Mouse (Mus musculus): ENCODE measurements at regions not wholly inside any gene's neighbourhood (a gene's known extent, or its start where the extent isn't known, plus 50 kb on each side); places are given as distances from the start of the nearest gene placed in this dataset.

GRCm38 (mm10) chr10:91583204-91583603 lies 402.1 kb upstream of the Tmpo start:
- DNase-seq (ENCODE audit: low read depth) = no peak

GRCm38 (mm10) chr10:91580959-91581358 lies 399.8 kb upstream of the Tmpo start:
- DNase-seq (ENCODE audit: low read depth) = no peak

DNA sequence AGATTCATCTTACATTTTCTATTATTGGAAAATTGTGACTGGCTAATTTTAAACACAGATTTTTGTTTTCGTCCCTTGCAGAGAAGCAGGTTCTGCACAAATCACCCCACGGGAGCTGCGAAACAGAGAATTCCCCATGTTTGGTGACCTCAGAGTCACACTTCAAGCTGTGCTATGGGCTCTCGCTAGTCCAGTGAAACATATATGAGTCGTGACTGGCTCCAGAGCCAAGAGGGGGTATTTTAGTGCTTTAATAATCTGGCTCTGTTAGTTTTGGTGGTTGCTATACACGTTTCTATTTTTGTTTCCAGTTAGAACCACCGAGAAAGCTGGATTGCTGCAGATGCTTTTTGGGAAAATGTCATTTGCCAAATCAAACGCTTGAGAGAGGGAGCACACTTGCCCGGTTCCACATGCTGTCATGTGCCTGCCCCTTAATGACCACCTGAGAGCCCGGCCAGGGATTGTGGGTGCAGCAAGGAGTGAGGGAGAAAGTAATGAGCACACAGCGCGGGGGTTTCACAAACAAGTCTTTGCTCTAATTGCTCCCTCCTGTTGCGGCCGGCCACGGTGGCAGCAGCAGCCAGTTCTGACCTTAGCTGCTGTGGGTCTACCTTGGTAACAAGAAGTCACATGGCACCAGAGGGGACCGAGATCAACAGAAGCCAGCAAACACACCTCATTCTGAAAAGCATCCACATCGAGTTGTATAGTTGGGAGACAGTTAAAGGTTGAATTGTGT lies 394.4 kb upstream of the Tmpo start:
- DNase-seq (ENCODE audit: low read depth) = no peak

- DNase-seq (ENCODE audit: low read depth) = no peak
Measured at GRCm38 (mm10) chr10:91572796-91573195, 391.7 kb upstream of the Tmpo start.

DNA sequence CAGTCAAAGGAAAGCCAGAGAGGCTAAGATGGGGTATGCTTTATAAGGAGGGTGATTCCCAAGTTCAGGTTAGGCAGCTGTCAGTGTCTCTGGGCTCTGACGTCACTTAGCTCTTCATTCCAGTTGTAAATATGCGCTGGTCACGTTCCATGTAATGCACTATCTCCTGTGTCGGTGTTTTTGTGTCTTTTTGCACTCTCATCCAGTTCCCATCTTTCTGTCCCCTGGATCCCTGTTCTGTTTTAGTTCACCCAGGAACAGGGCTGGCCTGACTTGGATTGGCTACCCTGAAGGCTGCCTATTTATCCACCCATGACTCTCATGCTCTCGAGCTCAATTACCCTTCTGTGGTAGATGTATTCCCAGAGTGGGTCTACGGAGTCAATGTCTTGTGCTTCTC lies 387.9 kb upstream of the Tmpo start:
- no peak for DNase-seq (ENCODE audit: low read depth)

GRCm38 (mm10) chr10:91566116-91566774 lies 385.1 kb upstream of the Tmpo start:
- DNase-seq (ENCODE audit: low read depth) = no peak

DNA sequence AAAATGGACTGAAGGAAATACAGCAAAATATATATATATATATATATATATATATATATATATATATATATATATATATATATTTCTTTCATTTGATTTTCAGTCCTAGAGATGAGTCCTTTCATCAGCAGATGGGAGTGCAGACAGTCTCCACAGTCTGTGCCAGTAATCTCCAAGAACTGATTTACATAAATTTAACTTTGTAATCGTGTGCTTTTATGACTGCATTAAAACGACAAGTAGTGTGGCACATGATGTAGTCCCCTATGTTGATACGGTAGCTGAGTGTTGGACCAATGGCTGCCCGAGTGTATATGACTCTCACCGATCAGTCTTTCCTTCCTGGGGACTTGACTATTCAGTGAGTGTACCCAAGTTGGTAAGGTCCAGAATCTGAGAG lies 378.2 kb upstream of the Tmpo start:
- no peak for DNase-seq (ENCODE audit: low read depth)

GRCm38 (mm10) chr10:91548071-91548470 lies 367.0 kb upstream of the Tmpo start:
- no peak for DNase-seq (ENCODE audit: low read depth)

DNA sequence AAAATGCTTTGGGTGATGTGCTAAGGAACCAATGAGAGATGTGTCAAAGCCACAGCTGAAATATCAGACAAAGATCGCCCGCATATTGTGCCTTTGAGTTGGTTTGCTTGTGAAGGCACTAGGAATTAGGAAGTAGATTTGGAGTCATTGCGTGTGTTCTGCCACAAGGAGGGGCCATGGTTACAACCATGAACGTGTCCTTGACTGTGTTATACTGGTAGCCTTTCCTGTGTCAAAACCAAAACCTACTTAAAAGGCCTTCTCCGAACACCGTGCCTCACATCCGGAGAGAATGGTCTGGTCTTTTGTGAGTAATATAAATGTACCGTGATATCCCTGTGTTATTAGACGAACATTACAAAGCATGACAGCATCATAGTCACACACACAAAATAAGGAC lies 365.0 kb upstream of the Tmpo start:
- no peak for DNase-seq (ENCODE audit: low read depth)

DNA sequence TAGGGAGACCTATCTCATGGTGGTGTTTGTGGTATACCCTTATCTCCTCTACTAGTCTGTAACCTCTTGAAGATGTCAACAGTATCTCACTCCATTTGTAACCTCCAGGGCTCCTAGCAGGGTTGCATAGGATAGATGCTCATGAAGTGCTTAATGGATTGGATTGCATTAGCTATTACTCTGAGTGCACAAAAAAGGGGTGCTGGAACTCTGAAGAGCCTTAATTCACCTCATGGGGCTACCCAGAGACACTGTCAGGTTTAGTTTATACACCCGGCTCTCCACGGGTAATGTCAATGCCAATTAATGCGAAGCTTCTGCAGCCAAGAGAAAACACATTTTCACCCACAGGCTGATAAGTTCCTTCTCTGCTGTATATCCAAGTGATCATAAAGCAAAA lies 364.3 kb upstream of the Tmpo start:
- no peak for DNase-seq (ENCODE audit: low read depth)

DNA sequence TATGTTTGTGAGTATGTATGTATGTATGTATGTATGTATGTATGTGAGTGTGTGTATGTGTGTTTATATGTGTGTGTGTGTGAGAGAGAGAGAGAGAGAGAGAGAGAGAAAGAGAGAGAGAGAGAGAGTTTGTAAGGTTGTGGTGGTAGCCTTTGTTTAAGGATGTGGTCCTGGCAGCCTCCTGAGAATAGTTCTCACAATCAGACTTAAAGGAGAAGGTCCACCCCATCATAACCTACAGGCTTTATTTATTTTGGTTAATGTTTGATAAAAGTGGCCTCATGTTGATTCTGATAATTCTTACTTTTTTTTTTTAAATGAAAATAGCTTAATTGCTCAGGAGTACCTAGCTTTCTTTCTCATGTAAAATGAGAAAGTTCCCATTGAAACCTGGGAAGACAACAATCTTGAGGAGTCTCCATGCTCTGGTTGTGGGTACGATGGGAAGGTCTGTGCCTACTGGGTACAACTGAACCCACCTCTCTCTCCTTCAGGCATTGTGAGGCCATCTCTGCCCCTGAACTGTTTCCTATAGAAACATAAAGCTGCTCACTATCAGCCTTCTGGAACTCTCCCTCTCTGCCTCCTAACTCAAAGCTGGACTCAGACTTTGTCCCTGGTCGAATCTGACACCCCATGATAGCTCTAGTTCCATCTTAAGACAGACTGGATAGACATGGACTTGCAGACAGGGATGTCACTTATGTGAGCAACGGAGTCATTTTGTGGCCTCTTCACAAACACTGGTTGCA lies 362.2 kb upstream of the Tmpo start:
- DNase-seq (ENCODE audit: low read depth) = no peak

GRCm38 (mm10) chr10:91542201-91542604 lies 361.1 kb upstream of the Tmpo start:
- no peak for DNase-seq (ENCODE audit: low read depth)

GRCm38 (mm10) chr10:91537241-91537640 lies 356.1 kb upstream of the Tmpo start:
- DNase-seq (ENCODE audit: low read depth) = no peak

- no peak for DNase-seq (ENCODE audit: low read depth)
Measured at GRCm38 (mm10) chr10:91535392-91535791, 354.3 kb upstream of the Tmpo start.

DNA sequence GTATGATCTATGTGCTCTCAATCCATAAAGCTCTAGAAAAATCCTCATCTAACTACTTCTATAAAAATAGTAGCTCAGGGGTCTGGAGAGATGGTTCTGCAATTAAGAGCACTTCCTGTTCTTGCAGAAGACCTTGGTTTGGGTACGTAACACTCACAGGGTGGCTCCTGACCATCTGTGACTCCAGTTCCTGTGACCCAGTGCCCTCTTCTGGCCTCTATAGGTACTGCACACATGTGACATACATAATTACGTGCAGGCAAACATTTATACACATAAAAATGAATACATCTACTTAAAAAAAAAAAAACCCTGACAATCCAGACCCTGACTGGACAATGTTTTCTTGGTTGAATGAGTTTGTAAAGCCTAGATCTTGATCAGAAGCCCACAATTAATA lies 347.2 kb upstream of the Tmpo start:
- no peak for DNase-seq (ENCODE audit: low read depth)

GRCm38 (mm10) chr10:91521168-91521567 lies 340.1 kb upstream of the Tmpo start:
- DNase-seq (ENCODE audit: low read depth) = no peak

GRCm38 (mm10) chr10:91515021-91515371 lies 333.9 kb upstream of the Tmpo start:
- no peak for DNase-seq (ENCODE audit: low read depth)

GRCm38 (mm10) chr10:91514163-91515020 lies 333.3 kb upstream of the Tmpo start:
- DNase-seq (ENCODE audit: low read depth) = no peak

GRCm38 (mm10) chr10:91507038-91507437 lies 325.9 kb upstream of the Tmpo start:
- no peak for DNase-seq (ENCODE audit: low read depth)

DNA sequence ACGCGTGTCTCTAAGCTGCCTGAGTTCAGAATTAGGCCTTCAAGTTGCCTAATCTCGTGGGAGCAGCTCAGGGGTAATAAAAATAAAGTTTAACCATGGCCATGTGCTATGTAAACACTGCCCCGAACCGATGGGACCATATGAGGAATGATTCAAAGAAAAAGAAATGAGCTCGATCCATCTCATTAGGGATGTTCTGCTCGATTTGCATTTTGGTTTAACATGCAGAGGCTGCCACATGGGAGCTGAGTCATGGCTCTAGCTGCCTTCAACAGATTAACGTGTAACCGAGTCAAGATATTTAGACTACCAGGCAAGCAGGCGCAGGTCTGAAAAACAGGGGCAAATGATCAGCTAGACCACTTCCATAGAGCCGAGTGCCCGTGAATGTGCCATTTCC lies 323.8 kb upstream of the Tmpo start:
- no peak for DNase-seq (ENCODE audit: low read depth)

DNA sequence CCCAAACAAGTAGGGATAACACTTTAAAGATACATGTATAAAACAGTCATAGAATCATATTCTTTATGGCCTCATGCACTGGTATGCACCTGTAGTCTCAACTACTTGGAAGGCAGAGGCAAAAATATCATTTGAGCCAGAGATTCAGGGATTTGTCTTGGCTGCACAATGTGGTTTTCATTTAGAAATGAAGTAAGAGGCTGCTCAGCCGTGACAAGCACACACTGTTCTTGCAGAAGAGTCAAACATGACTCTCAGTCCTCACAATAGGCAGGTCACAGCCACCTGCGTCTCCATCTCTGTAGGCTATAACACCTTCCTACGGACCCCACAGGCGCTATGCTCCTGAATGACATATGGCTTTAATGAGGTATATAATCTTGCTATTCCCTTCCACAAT lies 317.4 kb upstream of the Tmpo start:
- DNase-seq (ENCODE audit: low read depth) = no peak

- DNase-seq (ENCODE audit: low read depth) = no peak
Measured at GRCm38 (mm10) chr10:91464691-91465090, 283.6 kb upstream of the Tmpo start.

All from induced T-regulatory cell, adult 2 months (primary cell).